Mouse (Mus musculus): Measurements from ENCODE around the gene Hoxa13. TPM values are rescaled to one million over a fixed set of nuclear protein-coding genes. Genes with fewer than 3 reads are reported as not detected.

Gene Hoxa13
- total and polyA plus RNA-seq, 3 experiments = not detected

DNA sequence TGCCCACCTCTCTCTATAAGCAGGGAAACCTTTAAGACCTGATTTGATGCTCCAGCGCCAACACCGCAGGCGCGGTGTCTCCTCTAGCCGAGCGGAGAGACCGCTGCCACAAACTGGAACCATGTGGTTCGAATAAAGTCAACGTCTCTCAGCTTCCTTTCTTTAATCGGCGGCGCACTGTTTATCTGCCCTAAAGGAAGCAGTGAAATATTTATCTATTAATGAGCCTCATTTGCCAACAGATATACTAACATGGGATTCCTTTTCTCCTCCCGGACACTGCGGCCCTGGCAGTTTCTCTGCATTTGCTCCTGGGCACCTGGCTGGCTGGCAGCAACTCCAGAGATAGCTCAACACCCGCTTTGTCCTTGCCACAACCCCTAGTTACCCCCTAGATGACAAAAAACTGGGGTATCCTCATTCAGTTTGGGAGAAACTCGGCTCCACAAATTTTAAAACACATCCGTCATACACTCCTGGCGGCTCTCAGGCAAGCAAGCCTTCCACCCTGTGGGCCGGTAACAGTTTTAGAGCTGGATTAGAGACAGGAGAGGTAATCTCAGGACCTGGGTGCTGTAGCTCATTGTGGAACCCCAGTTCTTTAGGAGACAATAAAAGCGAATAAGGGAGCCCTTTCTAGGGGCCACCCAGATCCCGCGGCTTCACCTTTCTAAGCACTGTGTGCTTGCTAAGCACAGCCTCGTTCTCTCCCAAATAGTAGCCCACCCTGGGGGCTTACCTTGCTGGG, 42.6 kb downstream of the Hoxa13 start:
- Histone ChIP-seq H3K79me2 (ENCODE audit: control insufficient read depth, insufficient read depth, low read length, poor library complexity) (no peaks in the 10 kb centered on the region), H3K4me1 (ENCODE audit: control insufficient read depth in 1 of 2, insufficient read depth in 2 of 2, low read length in 2 of 2) (no peaks in the 10 kb centered on the region), H3K9me3 (replicated peaks; ENCODE audit: insufficient read depth, low read length) (no peaks in the 10 kb centered on the region), H3K27me3 (ENCODE audit: control insufficient read depth in 1 of 2, insufficient read depth in 2 of 2, low read length in 2 of 2) (no peaks in the 10 kb centered on the region), H3K36me3 (ENCODE audit: control insufficient read depth in 1 of 2, insufficient read depth in 2 of 2, low read length in 2 of 2) (no peaks in the 10 kb centered on the region), H3K4me3 (ENCODE audit: control insufficient read depth in 1 of 2, insufficient read depth in 1 of 2, low read depth in 2 of 2, low read length in 2 of 2) (no peak overlapping the region), H3K9ac (ENCODE audit: control insufficient read depth, low read depth, low read length, poor library complexity, severe bottlenecking) (no peak overlapping the region), H3K27ac (ENCODE audit: control insufficient read depth, low read depth, low read length) (no peak overlapping the region)
- TF ChIP-seq POLR2AphosphoS2 (IDR thresholded peaks at IDR 0.05; ENCODE audit: low read length) (no peak), HCFC1 (IDR thresholded peaks at IDR 0.05; ENCODE audit: low read depth, low read length) (no peak), RAD21 (IDR thresholded peaks at IDR 0.05; ENCODE audit: low read depth, low read length) (no peak), MYC (IDR thresholded peaks at IDR 0.05; ENCODE audit: low read depth, low read length) (no peak), ZC3H11A (IDR thresholded peaks at IDR 0.05; ENCODE audit: low read depth, low read length) (no peak), ZKSCAN1 (IDR thresholded peaks at IDR 0.05; ENCODE audit: low read depth, low read length) (no peak), GABPA (IDR thresholded peaks at IDR 0.05; ENCODE audit: low read depth, low read length) (no peak), SIN3A (IDR thresholded peaks at IDR 0.05; ENCODE audit: low read length) (no peak), CHD2 (IDR thresholded peaks at IDR 0.05; ENCODE audit: low read length) (no peak), NRF1 (IDR thresholded peaks at IDR 0.05; ENCODE audit: insufficient read depth, low read depth, low read length, poor library complexity, severe bottlenecking) (no peak), ZMIZ1 (IDR thresholded peaks at IDR 0.05; ENCODE audit: low read depth, low read length) (no peak), MAZ (IDR thresholded peaks at IDR 0.05; ENCODE audit: low read depth, low read length) (no peak), EP300 (IDR thresholded peaks at IDR 0.05; ENCODE audit: low read depth in 1 of 2, low read length in 2 of 2) (no peak), MEF2A (IDR thresholded peaks at IDR 0.05; ENCODE audit: extremely low read depth, insufficient replicate concordance, low read depth, low read length, poor library complexity, severe bottlenecking) (no peak), SMC3 (IDR thresholded peaks at IDR 0.05; ENCODE audit: low read depth, low read length) (no peak), USF2 (IDR thresholded peaks at IDR 0.05; ENCODE audit: borderline replicate concordance in 1 of 2, insufficient read depth in 1 of 2, low read depth in 1 of 2, low read length in 2 of 2) (no peak), ZNF384 (IDR thresholded peaks at IDR 0.05; ENCODE audit: low read depth, low read length) (no peak), MAFK (IDR thresholded peaks at IDR 0.05; ENCODE audit: borderline replicate concordance, low read depth, low read length) (no peak), TCF12 (IDR thresholded peaks at IDR 0.05; ENCODE audit: low read depth, low read length) (no peak)
- no peak for DNase-seq (ENCODE audit: low read depth, low spot score)

DNA sequence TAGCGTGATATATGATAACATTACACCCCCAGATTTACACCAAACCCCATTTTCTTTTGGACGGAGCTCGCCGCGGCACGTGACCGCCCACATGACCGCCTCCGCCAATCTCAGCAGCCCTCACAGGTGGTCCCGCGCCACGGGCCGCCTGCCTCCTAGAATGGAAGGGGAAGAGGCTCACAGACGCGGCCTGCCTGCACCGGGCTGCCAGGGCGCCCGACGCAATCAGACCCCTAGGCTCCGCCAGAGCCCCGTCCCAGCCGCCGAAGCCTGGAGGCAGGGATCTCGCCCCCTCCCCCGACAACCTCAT, 43.3 kb downstream of the Hoxa13 start:
- Histone ChIP-seq H3K4me3 (ENCODE audit: control insufficient read depth in 1 of 2, insufficient read depth in 1 of 2, low read depth in 2 of 2, low read length in 2 of 2) (no peak overlapping the region), H3K9me3 (replicated peaks; ENCODE audit: insufficient read depth, low read length) (no peaks in the 10 kb centered on the region), H3K9ac (ENCODE audit: control insufficient read depth, low read depth, low read length, poor library complexity, severe bottlenecking) (no peak overlapping the region), H3K4me1 (ENCODE audit: control insufficient read depth in 1 of 2, insufficient read depth in 2 of 2, low read length in 2 of 2) (no peaks in the 10 kb centered on the region), H3K27ac (ENCODE audit: control insufficient read depth, low read depth, low read length) (no peak overlapping the region), H3K79me2 (ENCODE audit: control insufficient read depth, insufficient read depth, low read length, poor library complexity) (no peaks in the 10 kb centered on the region), H3K27me3 (ENCODE audit: control insufficient read depth in 1 of 2, insufficient read depth in 2 of 2, low read length in 2 of 2) (no peaks in the 10 kb centered on the region), H3K36me3 (ENCODE audit: control insufficient read depth in 1 of 2, insufficient read depth in 2 of 2, low read length in 2 of 2) (no peaks in the 10 kb centered on the region)
- no peak for DNase-seq (ENCODE audit: low read depth, low spot score)
- no peak for TF ChIP-seq KAT2A (conservative IDR thresholded peaks at IDR 0.05; ENCODE audit: low read depth, low read length)
- TF ChIP-seq ZMIZ1 (IDR thresholded peaks at IDR 0.05; ENCODE audit: low read depth, low read length) = no peak
- TF ChIP-seq CTCF (IDR thresholded peaks at IDR 0.05 in 2 of 3, conservative IDR thresholded peaks at IDR 0.05 in 1 of 3; ENCODE audit: control insufficient read depth in 1 of 3, insufficient read depth in 1 of 3, low read depth in 2 of 3, low read length in 3 of 3, poor library complexity in 1 of 3, severe bottlenecking in 1 of 3) = no peak
- TF ChIP-seq SIN3A (IDR thresholded peaks at IDR 0.05; ENCODE audit: low read length) = no peak
- no peak for TF ChIP-seq USF1 (IDR thresholded peaks at IDR 0.05; ENCODE audit: low read depth, low read length)
- no peak for TF ChIP-seq MXI1 (IDR thresholded peaks at IDR 0.05; ENCODE audit: low read depth, low read length)
- no peak for TF ChIP-seq CHD1 (IDR thresholded peaks at IDR 0.05; ENCODE audit: low read depth, low read length)
